Mouse (Mus musculus) brain, embryonic 14.5 days (tissue): ENCODE measurements around the gene Abca5. TPM values are rescaled to one million over a fixed set of nuclear protein-coding genes. Genes with fewer than 3 reads are reported as not detected.
"Not testable (repeated sequence)": the region's sequence is repeated elsewhere in the genome, so short reads cannot be mapped to it uniquely, and the experiment has no call there.

Source experiments
- DNase-seq: peaks from one replicate; pipeline ENCODE4 v3.0.0-alpha.2; 2011; ENCODE audit warnings: low read depth
- CTCF ChIP-seq: fragments of 200-500 bp; IDR thresholded peaks from 2 replicates; pipeline ENCODE4 v1.5.1; 2012; ENCODE audit warnings: inconsistent platforms, mild to moderate bottlenecking, moderate library complexity, borderline replicate concordance; ENCODE audit not compliant: insufficient read depth, insufficient read length; ENCODE audit errors: extremely low read depth
- POLR2A ChIP-seq: fragments of 200-500 bp; IDR thresholded peaks from 2 replicates; pipeline ENCODE4 v1.6.1; 2012; ENCODE audit warnings: mild to moderate bottlenecking, inconsistent platforms, borderline replicate concordance; ENCODE audit not compliant: poor library complexity, insufficient read depth, insufficient read length, severe bottlenecking; ENCODE audit errors: extremely low read depth
- polyA plus RNA-seq: library from polyadenylated mRNA; depleted of rRNA; stranded (reverse); fragments of >200 nt; gene quantifications from 2 replicates; pipeline ENCODE4 v1.2.3, GENCODE M21; 2012; rRNA removed

Abca5 gene
- 4.6 and 6.5 TPM in 2 replicates for polyA plus RNA-seq

DNA sequence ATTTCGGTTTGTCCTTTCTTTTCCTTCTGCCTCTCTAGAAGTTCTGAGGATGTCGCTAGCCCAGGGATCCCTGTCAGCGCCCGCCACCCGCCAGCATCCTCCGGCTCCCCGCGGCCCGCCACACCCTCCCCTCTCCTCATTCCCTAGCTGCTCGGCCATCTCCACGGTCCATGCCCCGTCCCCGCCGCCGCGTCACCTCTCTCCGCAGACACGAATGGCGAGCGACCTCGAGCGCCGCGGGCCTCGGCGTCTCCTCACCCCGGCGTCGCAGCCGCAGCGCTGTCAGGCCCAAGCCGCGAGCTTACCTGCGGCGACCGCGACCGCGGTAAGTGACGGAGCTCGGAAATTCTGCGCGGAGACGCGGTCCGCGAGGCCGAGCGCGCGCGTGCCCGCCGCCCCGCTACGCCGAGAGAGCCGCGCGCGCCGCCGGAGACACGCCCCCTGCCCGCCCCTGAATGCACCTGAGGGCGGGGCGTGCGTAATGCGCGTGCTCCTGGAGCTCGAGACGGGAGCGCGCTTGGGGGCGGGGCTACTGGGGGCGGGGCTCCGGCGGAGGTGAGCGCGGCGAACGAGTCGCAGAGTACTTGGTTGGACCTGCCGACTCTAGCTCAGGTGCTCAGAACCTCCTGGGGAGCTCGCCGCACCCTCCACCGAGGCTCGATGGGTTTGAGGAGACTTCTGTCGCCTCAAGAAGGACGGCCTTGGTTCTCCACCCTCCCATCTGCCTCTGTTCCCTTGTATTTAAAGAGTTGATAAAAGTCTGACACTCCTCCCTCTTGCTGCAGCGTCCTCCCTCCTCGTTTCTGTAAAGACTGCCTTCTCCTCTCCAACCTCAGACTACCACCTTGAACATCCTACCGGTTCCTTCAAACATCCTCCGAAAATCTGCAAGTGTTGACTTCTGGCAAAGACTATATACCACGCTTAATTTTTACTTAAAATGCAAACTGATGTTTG is at the start of gene Abca5:
Gene Abca5, minus strand, starts transcription at position 428 of the 957 bp plus-strand sequence.
- DNase-seq: peak; percentile 96
- TF ChIP-seq POLR2A (peak; percentile 81), CTCF (no peak)

DNA sequence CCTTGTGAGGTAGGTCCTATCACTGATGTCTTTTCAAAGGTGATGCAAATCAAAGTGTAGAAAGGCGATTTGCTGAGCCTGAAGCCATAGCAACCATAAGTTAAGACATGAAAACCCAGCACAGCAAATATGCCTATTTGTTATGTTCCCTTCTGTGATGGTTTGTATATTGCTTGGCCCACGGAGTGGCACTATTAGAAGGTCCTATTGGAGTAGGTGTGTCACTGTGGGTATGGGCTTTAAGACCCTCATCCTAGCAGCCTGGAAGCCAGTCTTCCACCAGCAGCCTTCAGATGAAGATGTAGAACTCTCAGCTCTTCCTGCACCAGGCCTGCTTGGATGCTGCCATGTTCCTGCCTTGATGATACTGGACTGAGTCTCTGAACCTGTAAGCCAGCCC is 48.0 kb upstream of the Abca5 start:
- no peak for DNase-seq
- TF ChIP-seq POLR2A (no peak), CTCF (no peak)

DNA sequence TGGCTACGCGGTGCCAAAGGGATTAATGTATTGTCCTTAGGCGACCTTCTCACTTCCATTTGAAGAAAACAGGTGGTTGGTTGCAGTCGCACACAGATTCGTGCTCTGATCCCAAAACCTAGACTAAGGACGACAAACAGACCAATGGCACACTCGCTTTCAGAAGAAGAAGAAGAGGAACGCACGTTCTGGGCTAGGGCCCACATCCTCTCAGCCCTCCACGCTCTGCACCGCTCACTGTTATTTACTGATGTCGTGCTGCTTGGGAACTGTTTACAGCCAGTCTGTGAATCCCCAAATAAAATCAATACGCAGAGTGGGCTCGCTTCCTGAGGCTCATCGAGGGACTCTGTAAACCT is 42.8 kb upstream of the Abca5 start:
- no peak for TF ChIP-seq CTCF
- no peak for TF ChIP-seq POLR2A
- no peak for DNase-seq

DNA sequence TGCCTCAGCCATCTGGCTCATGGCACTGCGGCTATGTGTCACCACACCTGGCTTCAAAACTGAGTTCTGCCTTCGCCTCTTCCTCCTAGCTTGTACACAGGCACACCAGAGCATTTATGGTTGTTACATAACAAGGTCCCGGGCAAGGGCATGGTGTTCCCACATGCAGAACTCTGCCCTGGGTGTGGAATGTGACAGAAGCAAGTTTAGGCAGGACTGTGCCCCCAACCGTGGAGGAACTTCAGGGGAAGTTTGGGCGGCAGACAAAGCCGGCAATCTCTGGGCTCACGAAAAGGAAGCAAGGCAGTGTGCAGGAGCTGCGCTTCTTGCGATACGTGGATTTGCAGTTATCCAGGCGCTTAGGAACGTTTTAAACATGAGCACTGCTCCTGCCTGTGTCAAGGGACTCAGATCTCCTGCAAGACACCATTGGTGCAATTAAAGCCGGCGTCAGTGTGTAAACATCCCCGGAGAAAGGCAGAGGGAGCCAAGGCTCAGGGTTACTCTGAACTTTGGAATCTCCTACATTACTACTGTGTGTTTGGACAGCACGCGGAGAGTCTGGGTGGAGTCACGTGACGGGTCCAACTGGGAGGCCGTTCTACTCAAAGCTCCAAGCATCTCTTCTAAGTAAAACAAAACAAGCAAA is 42.3 kb upstream of the Abca5 start:
- TF ChIP-seq POLR2A: no peak
- no peak for TF ChIP-seq CTCF
- DNase-seq: peak; percentile 72

DNA sequence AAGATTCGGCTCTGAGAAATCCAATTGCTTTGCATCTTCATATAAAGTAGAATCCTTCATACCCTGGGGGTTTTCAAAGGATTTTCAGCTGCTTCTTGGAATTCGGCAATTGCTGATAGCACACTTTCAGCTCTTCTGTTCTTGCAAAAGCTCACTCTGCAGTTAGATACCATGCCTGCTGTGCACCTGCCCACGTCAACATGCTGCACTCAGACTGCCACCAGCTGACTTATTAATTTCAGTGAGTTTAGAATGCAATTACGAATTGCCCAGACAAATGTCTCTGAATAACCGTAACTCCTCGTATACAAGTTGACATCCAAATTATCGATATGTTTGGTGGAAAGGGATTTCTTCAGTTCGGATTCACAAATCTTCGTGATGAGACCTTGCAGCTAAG is 36.5 kb upstream of the Abca5 start:
- TF ChIP-seq POLR2A (no peak), CTCF (no peak)
- no peak for DNase-seq

DNA sequence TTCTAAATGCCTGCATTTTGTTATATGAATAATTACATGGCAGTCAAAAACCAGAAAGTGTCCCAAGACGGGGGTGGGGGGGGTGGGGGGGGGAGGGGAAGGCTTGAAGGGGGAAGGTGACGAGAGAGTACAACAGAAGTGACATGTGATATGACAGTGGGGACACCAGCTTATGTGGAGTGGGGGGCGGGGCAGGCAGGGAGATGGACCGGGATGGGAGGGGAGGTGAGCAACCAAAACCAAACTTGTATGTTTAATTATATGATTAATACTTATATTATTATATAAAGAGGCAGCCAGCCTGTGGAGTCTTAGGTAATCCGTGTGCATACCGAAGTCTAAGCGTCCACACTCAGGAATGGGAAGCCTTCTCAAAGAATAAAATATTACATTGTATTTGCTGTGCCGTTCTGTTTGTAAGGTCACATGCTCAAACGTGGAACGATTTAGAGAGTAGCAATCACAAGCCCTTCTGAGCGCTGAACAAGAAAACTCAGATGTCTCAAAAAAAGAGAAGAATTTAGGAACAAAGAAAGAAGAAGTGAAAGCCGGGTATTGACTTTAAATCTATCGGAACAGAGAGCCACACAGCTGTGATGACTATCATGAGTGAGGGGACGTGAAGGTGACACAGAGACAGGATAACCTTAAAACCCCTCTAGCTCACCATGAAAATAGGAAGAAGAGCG is 34.9 kb upstream of the Abca5 start:
- no peak for TF ChIP-seq POLR2A
- TF ChIP-seq CTCF: no peak
- DNase-seq: no peak

DNA sequence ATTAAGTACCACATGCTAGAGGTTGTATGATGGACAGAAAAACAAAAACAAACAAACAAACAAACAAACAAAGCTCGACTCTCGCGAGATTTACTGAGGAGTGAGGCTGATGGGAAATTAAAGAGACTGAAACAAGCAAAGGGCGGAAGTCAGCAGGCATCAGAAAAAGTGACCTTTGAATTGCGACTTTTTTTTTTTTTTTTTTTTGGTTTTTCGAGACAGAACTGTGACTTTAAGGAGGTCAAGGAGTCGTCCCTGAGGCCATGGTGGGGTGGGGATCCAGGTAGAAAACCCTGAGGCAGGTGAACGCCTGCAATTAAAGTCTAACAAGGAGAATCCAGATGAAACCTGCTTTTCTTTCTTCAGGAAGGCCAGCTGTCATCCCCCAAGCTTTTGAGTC is 34.3 kb upstream of the Abca5 start:
- TF ChIP-seq POLR2A (no peak), CTCF (no peak)
- no peak for DNase-seq

DNA sequence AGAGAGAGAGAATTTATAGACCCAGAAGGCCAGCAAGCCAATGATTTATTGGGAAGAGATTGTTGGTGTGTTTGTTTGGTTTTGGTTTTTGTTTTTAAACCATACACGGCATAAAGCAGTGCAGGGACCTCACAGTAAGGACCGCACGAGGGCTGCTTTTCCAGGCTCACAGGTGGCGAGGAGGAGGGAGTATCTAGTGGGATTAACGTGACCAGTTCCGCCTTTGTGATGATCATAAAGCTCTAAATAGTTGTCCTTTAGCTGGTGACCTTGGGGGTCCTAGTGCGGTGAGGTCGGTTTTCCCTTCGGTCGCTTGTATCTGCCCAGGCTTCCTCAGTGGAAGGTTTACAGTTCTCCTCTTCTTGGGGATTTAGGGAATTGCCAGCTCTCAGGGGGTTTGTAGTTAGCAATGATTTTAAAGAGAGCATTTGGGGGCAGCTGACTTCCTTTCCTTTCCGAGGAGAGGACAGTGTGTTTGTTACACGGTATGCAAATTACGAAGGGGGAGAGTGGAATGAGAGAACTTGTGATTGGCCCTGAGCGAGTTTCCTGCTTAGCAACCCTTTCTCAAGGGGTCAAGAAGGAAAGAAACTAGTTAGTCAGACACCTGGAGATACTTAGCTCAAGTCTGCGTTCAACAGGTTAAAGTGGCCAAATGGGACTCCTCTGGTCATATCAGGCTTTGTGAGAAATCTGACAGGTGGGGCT is 31.9 kb upstream of the Abca5 start:
- no peak for DNase-seq
- TF ChIP-seq POLR2A (no peak), CTCF (no peak)

DNA sequence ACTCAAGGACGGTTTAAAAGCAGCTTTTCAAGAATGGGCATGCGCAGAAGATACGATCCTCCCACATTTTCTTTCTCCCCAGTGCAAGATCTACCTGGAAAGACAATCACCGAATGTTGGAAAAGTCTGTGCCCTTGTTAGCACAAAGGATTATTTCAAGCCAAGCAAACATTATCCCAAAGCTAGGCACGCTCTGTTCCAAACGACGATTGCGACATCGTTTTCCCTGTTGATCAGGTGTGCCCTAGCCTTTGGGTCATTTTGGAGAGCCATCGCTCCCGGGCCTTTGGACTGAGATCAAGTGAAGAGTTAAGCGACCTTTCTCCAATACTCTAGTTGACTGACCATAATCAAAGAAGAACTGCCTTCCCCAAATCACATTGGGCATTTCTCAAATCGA is 30.1 kb upstream of the Abca5 start:
- no peak for DNase-seq
- TF ChIP-seq CTCF: no peak
- TF ChIP-seq POLR2A: no peak

DNA sequence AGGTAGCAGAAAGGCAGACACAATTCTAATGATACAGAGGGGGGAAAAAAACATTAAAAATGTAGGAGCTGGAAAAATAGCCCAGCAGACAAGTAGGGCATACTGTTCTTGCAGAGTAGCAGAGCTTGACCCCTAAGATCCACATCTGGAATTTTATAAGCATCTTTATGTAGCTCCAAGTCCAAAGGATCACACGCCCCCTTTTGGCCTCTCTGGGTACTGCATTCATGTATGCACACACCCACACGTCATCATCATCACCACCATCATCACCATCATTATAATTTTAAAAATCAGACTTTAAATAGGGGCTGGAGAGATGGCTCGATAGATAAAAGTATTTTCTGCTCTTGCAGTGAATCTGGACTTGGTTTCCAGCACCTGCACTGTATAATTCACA is 29.4 kb upstream of the Abca5 start:
- TF ChIP-seq CTCF (peak; percentile 41; the same call in 1 of the 2 replicates), POLR2A (no peak)

DNA sequence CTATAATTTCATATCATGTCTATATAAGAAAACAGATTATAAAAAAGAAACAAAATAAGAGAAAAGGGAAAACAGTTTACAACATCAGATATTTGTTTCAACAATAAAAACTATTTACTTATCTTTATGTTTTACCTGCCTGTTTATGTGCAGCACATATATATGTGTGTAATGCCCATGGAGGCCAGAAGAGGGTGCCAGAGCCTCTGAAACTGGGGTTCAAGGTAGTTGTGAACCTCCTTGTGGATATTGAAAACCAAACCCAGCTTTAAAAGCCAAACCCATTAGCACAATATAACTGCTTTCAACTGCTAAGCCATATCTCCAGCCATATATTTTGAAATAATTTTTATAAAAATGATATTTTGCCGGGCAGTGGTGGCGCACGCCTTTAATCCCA is 27.5 kb upstream of the Abca5 start:
- peak; percentile 59 for DNase-seq
- TF ChIP-seq CTCF (peak; percentile 64; the same call in 1 of the 2 replicates), POLR2A (no peak)

More for the DNA sequence above, 29.4 kb upstream of the Abca5 start:
- no peak for DNase-seq

DNA sequence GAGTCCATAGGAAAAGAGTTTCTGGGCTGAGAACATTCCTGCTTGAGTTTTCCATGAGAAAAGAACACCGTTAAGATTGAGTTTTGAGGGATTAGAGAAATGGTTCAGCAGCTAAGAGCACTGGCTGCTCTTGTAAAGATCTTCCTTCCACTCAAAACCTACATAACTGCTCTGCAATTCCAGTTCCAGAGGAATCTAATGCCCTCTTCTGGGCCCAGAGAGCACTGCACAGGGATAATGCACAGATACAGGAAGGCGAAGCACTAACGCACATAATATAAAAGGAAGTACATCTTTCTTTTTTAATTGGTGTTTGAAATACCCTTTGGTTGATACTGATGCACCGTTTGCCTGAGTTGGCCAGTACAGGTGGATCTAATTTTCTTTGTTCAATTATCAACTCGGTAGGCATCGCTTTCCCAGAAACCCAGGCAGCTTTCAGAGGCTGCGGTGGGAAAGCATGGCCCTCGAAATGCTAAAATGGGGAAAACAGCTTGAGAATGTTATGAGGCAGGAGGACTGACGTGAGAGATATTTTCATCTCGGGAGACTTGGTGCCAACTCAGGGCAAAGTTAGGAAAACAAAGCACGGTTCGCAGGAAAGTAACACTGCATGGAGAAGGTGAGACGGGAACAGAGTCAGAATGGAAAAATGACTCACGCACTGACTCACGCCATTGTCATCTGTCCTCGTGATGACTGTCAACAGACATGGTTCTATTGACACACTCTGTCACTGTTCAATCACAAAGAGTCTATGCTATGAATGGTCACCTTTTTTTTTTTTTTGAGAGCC is 20.4 kb upstream of the Abca5 start:
- TF ChIP-seq CTCF (peak; percentile 64; the same call in 1 of the 2 replicates), POLR2A (no peak)
- peak; percentile 64 for DNase-seq

DNA sequence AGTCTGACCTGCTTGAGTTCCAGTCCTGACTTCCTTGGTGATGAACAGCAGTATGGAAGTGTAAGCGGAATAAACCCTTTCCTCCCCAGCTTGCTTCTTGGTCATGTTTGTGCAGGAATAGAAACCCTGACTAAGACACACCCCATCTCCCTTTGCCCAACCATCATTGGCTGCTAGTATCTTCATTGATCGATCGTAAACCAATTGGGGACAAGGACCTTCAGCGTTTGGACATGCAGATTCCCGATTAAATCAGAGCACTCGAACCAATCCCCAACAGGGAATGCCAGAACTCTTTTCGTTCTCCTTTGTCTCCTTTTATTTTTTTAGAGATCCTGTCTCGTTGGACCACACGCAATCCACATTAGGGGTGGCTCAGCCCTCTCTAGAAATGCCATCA is 17.6 kb upstream of the Abca5 start:
- DNase-seq: not testable (repeated sequence)
